Mouse (Mus musculus): Measurements from ENCODE around the gene Lrguk. TPM values are rescaled to one million over a fixed set of nuclear protein-coding genes. Genes with fewer than 3 reads are reported as not detected.

The Lrguk gene
- total RNA-seq (2014; rRNA removed; ENCODE audit: low replicate concordance) (2.6 TPM in 1 of 2 replicates, not detected in the other), polyA plus RNA-seq (2015; fragmentation: Nextera tagmentation; extraction: Ambion mirVana) (0.19 and 0.34 TPM in 2 replicates)

DNA sequence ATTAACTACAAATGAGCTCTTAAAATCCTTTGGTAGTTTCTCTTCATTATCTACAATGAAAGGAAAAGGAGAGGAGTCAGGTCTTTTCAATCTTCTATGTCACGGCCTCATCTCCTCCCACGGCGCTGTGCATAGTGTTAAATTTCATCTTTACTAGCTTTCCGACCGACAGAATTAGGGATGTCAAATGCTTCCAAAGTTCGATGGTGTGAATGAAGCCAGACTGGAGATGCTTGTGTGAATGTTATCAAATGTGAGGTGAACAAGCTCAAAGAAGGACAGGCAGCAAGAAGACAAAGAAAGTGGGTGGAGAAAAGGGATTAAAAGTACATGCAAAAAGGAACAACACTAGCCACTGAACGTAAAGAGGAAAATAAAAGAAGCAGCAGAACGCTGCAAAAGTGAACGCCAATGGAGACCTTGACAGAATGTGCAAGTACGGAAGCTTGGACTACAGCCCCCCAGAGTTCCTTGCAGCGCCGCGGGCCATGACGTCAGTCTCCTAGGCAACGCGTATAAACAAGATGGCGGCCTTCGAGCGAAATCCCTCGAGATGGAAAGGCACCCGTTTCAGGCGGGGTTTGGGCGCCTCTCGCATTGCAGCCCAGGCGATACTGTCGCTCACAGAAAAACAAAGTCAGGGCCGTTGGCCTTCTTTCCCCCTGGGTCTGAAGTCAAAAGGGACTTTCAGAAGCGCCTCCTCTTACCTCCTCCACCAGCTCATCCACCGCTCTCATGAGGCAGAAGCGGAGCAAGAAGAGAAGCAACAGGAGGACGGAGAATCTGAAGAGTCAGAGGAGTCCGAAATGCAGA, at the start of gene Lrguk:
Gene Lrguk, plus strand, starts transcription at position 516 of the 813 bp plus-strand sequence.
- peak within 1 kb of the TSS; percentile 36 for H3K9ac ChIP-seq (replicated peaks; ENCODE audit: low read depth, low read length)

DNA sequence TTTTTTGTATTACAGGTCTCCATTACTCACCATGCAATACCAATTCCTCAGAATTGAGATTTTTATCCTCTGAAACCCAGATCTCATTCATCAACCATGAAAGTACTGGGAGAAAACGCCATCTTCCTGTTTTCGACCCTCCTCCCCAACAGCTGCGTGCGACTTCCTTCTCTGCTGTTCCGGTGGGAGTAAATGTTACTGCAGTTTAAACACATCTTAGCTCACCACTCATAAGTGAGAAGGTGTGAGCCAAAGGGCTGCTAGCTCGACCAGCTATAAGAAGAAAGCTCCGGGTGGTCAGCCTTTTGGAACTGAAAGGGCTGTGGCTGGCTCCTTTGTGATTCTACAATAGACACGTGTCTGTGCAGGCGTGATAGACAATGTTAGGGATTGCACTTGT, 46.5 kb upstream of the Lrguk start:
- Histone ChIP-seq H3K4me3 (ENCODE audit: low read depth, low read length) (no peak overlapping the region), H3K27me3 (ENCODE audit: control insufficient read depth, insufficient read depth, low read length) (no peaks in the 10 kb centered on the region), H3K9me3 (replicated peaks; ENCODE audit: control insufficient read depth, low read length) (no peaks in the 10 kb centered on the region), H3K36me3 (replicated peaks; ENCODE audit: control insufficient read depth, insufficient read depth, low read length) (no peaks in the 10 kb centered on the region), H3K4me1 (ENCODE audit: control insufficient read depth, insufficient read depth) (no peaks in the 10 kb centered on the region), H3K9ac (replicated peaks; ENCODE audit: low read depth, low read length) (no peak overlapping the region), H3K27ac (ENCODE audit: low read depth) (no peak overlapping the region), H3K4me2 (ENCODE audit: low read depth, low read length) (no peak overlapping the region)
- no peak for TF ChIP-seq CTCF (IDR thresholded peaks at IDR 0.05; ENCODE audit: low read depth)
- no peak for TF ChIP-seq EP300 (IDR thresholded peaks at IDR 0.05; ENCODE audit: low read depth)
- no peak for DNase-seq (ENCODE audit: low spot score)
- WGBS: 63% methylated on average over 9 of the region's 9 CpGs
- ATAC-seq (ENCODE audit: insufficient read depth, low read depth): no peak

More for the DNA sequence above, at the start of gene Lrguk:
- H3K4me1 ChIP-seq (ENCODE audit: control insufficient read depth, insufficient read depth): no peaks in the 10 kb centered on the region
- H3K4me2 ChIP-seq (ENCODE audit: low read depth, low read length): peak within 1 kb of the TSS; percentile 87
- no peaks in the 10 kb centered on the region; the same call in 1 of the 2 replicates for H3K27me3 ChIP-seq (ENCODE audit: control insufficient read depth, insufficient read depth, low read length)
- ATAC-seq (ENCODE audit: insufficient read depth, low read depth): peak; percentile 97
- no peaks in the 10 kb centered on the region for H3K36me3 ChIP-seq (replicated peaks; ENCODE audit: control insufficient read depth, insufficient read depth, low read length)
- no peaks in the 10 kb centered on the region for H3K9me3 ChIP-seq (replicated peaks; ENCODE audit: control insufficient read depth, low read length)
- H3K4me3 ChIP-seq (ENCODE audit: low read depth, low read length): peak within 1 kb of the TSS; percentile 61
- TF ChIP-seq CTCF (IDR thresholded peaks at IDR 0.05; ENCODE audit: low read depth): 0 out of 2 replicates have a peak, but pooled peaks have one; percentile 2
- no peak for TF ChIP-seq EP300 (IDR thresholded peaks at IDR 0.05; ENCODE audit: low read depth)
- 0 out of 2 replicates have a peak within 1 kb of the TSS, but pooled peaks have one; percentile 18 for H3K27ac ChIP-seq (ENCODE audit: low read depth)
- DNase-seq (ENCODE audit: low spot score): peak; percentile 85
- WGBS: 5% methylated on average over 31 of the region's 32 CpGs

DNA sequence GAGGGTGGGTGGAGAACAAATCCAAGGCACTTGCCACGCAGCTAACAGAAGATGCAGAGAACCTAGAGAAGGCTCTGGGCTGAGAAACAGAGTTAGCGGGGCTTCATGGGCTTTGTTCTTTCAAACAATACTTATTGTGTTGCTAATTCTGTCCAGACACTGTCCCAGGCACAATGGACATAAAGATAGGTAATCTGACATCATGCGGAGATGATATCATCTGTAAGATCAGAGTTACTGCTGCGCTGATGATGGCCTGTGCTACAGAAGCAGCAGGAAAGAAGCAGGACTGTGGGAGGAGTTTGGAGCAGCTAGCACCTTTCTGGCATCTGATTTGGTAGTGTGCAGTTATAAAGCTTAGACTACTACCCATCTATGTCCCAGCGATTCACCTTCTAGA, 42.1 kb upstream of the Lrguk start:
- no peak for TF ChIP-seq EP300 (IDR thresholded peaks at IDR 0.05; ENCODE audit: low read depth)
- TF ChIP-seq CTCF (IDR thresholded peaks at IDR 0.05; ENCODE audit: low read depth): no peak
- Histone ChIP-seq H3K4me1 (ENCODE audit: control insufficient read depth, insufficient read depth) (no peaks in the 10 kb centered on the region), H3K9me3 (replicated peaks; ENCODE audit: control insufficient read depth, low read length) (no peaks in the 10 kb centered on the region), H3K4me3 (ENCODE audit: low read depth, low read length) (no peak overlapping the region), H3K27me3 (ENCODE audit: control insufficient read depth, insufficient read depth, low read length) (no peaks in the 10 kb centered on the region), H3K4me2 (ENCODE audit: low read depth, low read length) (no peak overlapping the region), H3K36me3 (replicated peaks; ENCODE audit: control insufficient read depth, insufficient read depth, low read length) (no peaks in the 10 kb centered on the region), H3K27ac (ENCODE audit: low read depth) (no peak overlapping the region), H3K9ac (replicated peaks; ENCODE audit: low read depth, low read length) (no peak overlapping the region)
- ATAC-seq (ENCODE audit: insufficient read depth, low read depth) (no peak), DNase-seq (ENCODE audit: low spot score) (no peak)
- 74% methylated on average over 5 of the region's 5 CpGs for WGBS

DNA sequence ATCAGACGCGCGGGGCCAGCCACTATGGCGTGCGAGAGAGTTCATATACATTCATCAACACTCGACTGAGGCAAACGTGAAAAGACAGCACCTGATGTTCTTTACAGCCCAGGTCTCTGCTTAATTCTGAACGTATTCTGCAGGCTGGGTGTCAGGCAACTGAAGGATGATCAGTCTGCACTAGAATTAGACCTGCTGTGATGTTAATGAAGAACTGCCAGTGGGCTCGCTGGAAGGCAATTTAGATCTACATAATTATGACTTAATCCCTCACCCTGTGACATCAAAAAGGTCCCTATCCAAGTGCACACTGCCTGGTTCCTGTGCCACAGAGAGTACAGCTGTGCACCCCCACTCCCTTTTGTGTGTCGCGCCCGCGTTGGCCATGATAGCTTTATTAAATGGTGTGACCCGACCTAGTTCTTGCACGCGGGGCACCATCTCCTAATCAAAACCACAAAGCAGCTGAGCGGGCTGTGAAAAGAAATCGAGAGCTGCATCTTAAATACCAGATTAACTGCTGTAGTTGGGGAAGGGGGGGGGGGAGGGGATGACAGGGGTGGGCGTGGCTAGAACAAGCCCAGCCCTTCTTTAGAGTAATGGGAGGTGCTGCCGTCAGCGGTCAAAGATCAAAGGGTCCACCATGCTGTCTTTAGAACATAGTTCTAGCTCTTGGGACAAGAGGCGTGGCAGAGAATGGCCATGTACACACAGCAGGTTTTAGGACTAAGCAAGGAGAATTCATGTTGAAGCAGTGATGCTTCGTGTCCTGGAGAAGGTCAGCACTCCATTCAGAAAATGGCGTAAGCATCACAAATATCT, 36.8 kb upstream of the Lrguk start:
- Histone ChIP-seq H3K27me3 (ENCODE audit: control insufficient read depth, insufficient read depth, low read length) (no peaks in the 10 kb centered on the region), H3K4me3 (ENCODE audit: low read depth, low read length) (no peak overlapping the region), H3K9ac (replicated peaks; ENCODE audit: low read depth, low read length) (no peak overlapping the region), H3K27ac (ENCODE audit: low read depth) (no peak overlapping the region), H3K4me2 (ENCODE audit: low read depth, low read length) (no peak overlapping the region), H3K36me3 (replicated peaks; ENCODE audit: control insufficient read depth, insufficient read depth, low read length) (no peaks in the 10 kb centered on the region), H3K9me3 (replicated peaks; ENCODE audit: control insufficient read depth, low read length) (no peaks in the 10 kb centered on the region), H3K4me1 (ENCODE audit: control insufficient read depth, insufficient read depth) (no peaks in the 10 kb centered on the region)
- 55% methylated on average over 24 of the region's 24 CpGs for WGBS
- no peak for ATAC-seq (ENCODE audit: insufficient read depth, low read depth)
- no peak for TF ChIP-seq CTCF (IDR thresholded peaks at IDR 0.05; ENCODE audit: low read depth)
- no peak for TF ChIP-seq EP300 (IDR thresholded peaks at IDR 0.05; ENCODE audit: low read depth)
- no peak for DNase-seq (ENCODE audit: low spot score)

DNA sequence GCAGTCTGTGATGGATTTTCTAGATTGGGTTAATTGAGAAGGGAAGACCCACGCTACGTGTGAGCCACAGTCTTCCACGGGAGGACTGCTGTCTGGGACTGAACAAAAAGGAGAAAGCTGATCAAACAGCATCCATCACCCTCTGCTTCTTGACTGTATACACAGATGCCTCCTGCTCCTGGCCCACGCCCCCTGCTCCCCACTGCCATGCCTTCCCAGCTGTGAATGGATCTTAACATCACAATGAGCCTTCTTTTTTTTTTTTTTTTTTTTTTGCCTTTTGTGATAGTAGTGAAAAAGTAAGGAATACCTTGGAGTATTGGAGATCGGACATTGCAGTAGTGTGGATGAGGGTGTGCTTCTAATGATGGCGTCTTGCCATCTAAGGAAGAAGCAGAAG, 35.4 kb upstream of the Lrguk start:
- H3K4me1 ChIP-seq (ENCODE audit: control insufficient read depth, insufficient read depth): no peaks in the 10 kb centered on the region
- WGBS: 78% methylated on average over 6 of the region's 6 CpGs
- H3K9ac ChIP-seq (replicated peaks; ENCODE audit: low read depth, low read length): no peak overlapping the region
- TF ChIP-seq CTCF (IDR thresholded peaks at IDR 0.05; ENCODE audit: low read depth) (no peak), EP300 (IDR thresholded peaks at IDR 0.05; ENCODE audit: low read depth) (no peak)
- H3K27me3 ChIP-seq (ENCODE audit: control insufficient read depth, insufficient read depth, low read length): no peaks in the 10 kb centered on the region
- H3K4me2 ChIP-seq (ENCODE audit: low read depth, low read length): no peak overlapping the region
- no peak overlapping the region for H3K27ac ChIP-seq (ENCODE audit: low read depth)
- ATAC-seq (ENCODE audit: insufficient read depth, low read depth): no peak
- no peaks in the 10 kb centered on the region for H3K36me3 ChIP-seq (replicated peaks; ENCODE audit: control insufficient read depth, insufficient read depth, low read length)
- H3K9me3 ChIP-seq (replicated peaks; ENCODE audit: control insufficient read depth, low read length): no peaks in the 10 kb centered on the region
- DNase-seq (ENCODE audit: low spot score): no peak
- no peak overlapping the region for H3K4me3 ChIP-seq (ENCODE audit: low read depth, low read length)
